Mouse (Mus musculus): ENCODE measurements at regions not wholly inside any gene's neighbourhood (a gene's known extent, or its start where the extent isn't known, plus 50 kb on each side); places are given as distances from the start of the nearest gene placed in this dataset.

GRCm38 (mm10) chr2:169233151-169234123 is 278.1 kb upstream of the Zfp64 start:
- no peak for DNase-seq

GRCm38 (mm10) chr2:169222264-169222663 is 266.9 kb upstream of the Zfp64 start:
- no peak for DNase-seq

- no peak for DNase-seq
Measured at GRCm38 (mm10) chr2:169221141-169221540, 265.8 kb upstream of the Zfp64 start.

- DNase-seq = peak; percentile 15
Measured at GRCm38 (mm10) chr2:169215546-169216043, 260.2 kb upstream of the Zfp64 start.

- no peak for DNase-seq
Measured at GRCm38 (mm10) chr2:169214396-169214795, 259.0 kb upstream of the Zfp64 start.

GRCm38 (mm10) chr2:169213314-169213713 is 257.9 kb upstream of the Zfp64 start:
- peak; percentile 49 for DNase-seq

GRCm38 (mm10) chr2:169212676-169213257 is 257.4 kb upstream of the Zfp64 start:
- DNase-seq = peak; percentile 69

- DNase-seq = peak; percentile 44
Measured at GRCm38 (mm10) chr2:169204254-169204752, 248.9 kb upstream of the Zfp64 start.

- DNase-seq = no peak
Measured at GRCm38 (mm10) chr2:169191974-169192373, 236.6 kb upstream of the Zfp64 start.

- peak; percentile 47 for DNase-seq
Measured at GRCm38 (mm10) chr2:169191465-169191864, 236.1 kb upstream of the Zfp64 start.

- DNase-seq = no peak
Measured at GRCm38 (mm10) chr2:169177565-169177964, 222.2 kb upstream of the Zfp64 start.

GRCm38 (mm10) chr2:169168795-169169194 is 213.4 kb upstream of the Zfp64 start:
- DNase-seq = no peak

GRCm38 (mm10) chr2:169168376-169168775 is 213.0 kb upstream of the Zfp64 start:
- no peak for DNase-seq

GRCm38 (mm10) chr2:169161651-169162050 is 206.3 kb upstream of the Zfp64 start:
- no peak for DNase-seq

GRCm38 (mm10) chr2:169158760-169159159 is 203.4 kb upstream of the Zfp64 start:
- DNase-seq = no peak

- DNase-seq = peak; percentile 54
Measured at GRCm38 (mm10) chr2:169158005-169158673, 202.8 kb upstream of the Zfp64 start.

GRCm38 (mm10) chr2:169156908-169157307 is 201.5 kb upstream of the Zfp64 start:
- peak; percentile 44 for DNase-seq

- no peak for DNase-seq
Measured at GRCm38 (mm10) chr2:169154881-169155280, 199.5 kb upstream of the Zfp64 start.

- DNase-seq = no peak
Measured at GRCm38 (mm10) chr2:169147655-169148054, 192.3 kb upstream of the Zfp64 start.

- no peak for DNase-seq
Measured at GRCm38 (mm10) chr2:169142224-169142623, 186.8 kb upstream of the Zfp64 start.

- peak; percentile 46 for DNase-seq
Measured at GRCm38 (mm10) chr2:169133855-169134254, 178.5 kb upstream of the Zfp64 start.

GRCm38 (mm10) chr2:169125476-169125875 is 170.1 kb upstream of the Zfp64 start:
- no peak for DNase-seq

GRCm38 (mm10) chr2:169122887-169123286 is 167.5 kb upstream of the Zfp64 start:
- no peak for DNase-seq
